Mouse (Mus musculus) left cerebral cortex, postnatal 36 days (tissue): ENCODE measurements around the gene Acad12. TPM values are rescaled to one million over a fixed set of nuclear protein-coding genes. Genes with fewer than 3 reads are reported as not detected.

Source experiments
- total RNA-seq, 2 experiments: library from RNA; stranded (reverse); gene quantifications; 2 replicates each; pipeline ENCODE4 v1.2.3; 2021

Acad12 gene
- total RNA-seq, 2 experiments from 2014 or later = 5.4 to 6.6 TPM

Other genes starting within 250 kb of the Acad12 start
- gene Trafd1, start 233.3 kb downstream of the Acad12 start, total RNA-seq = 10 to 100 TPM; 83.3 to 93.0 TPM
- 10 to 100 TPM; 39.4 to 40.7 TPM for gene Naa25, start 221.0 kb downstream of the Acad12 start, total RNA-seq
- 1 to 10 TPM; 9.2 to 9.4 TPM for gene Tmem116, start 167.0 kb downstream of the Acad12 start, total RNA-seq
- gene Erp29, start 166.4 kb downstream of the Acad12 start, total RNA-seq = 100 to 1,000 TPM; 140 to 151 TPM
- gene Adam1b, start 115.5 kb downstream of the Acad12 start, total RNA-seq = under 1 TPM in 1 of 2 experiments, not detected in 1; 0.10 TPM
- 10 to 100 TPM in 1 of 2 experiments, 1 to 10 TPM in 1; 7.7 to 13.9 TPM for gene Adam1a, start 73.5 kb downstream of the Acad12 start, total RNA-seq
- not detected for gene Gm42878, start 73.5 kb downstream of the Acad12 start, total RNA-seq
- gene Mapkapk5, start 73.0 kb downstream of the Acad12 start, total RNA-seq = 10 to 100 TPM; 59.5 to 67.7 TPM
- 100 to 1,000 TPM; 109 to 120 TPM for gene Aldh2, start 25.1 kb downstream of the Acad12 start, total RNA-seq
- 1 to 10 TPM; 4.0 to 5.3 TPM for gene Acad10, start 41.6 kb upstream of the Acad12 start, total RNA-seq
- gene Brap, start 41.6 kb upstream of the Acad12 start, total RNA-seq = 10 to 100 TPM; 64.5 to 69.5 TPM
- 100 to 1,000 TPM; 204 to 251 TPM for gene Atxn2, start 92.4 kb upstream of the Acad12 start, total RNA-seq
- gene Sh2b3, start 218.7 kb upstream of the Acad12 start, total RNA-seq = 10 to 100 TPM; 22.0 to 22.5 TPM
- 10 to 100 TPM in 1 of 2 experiments, 1 to 10 TPM in 1; 9.1 to 11.4 TPM for gene Pheta1, start 230.0 kb upstream of the Acad12 start, total RNA-seq